8 mouse cellular contexts compared by ENCODE assay signal in genomic region chr8:111595712-111596484, GRCm38 (mm10). TPM values are rescaled to one million over a fixed set of nuclear protein-coding genes. Genes with fewer than 3 reads are reported as not detected.
DNase-seq lines count a peak whose midpoint lies in the region; ATAC-seq lines count a peak whose summit lies in the region.

No protein-coding gene starts in this region.

- ATAC-seq in hematopoietic stem cell, adult 5-6 weeks (replicated peaks in 1 of 2; ENCODE audit: insufficient read depth in 1 of 2, low FRiP score in 2 of 2, low TSS enrichment in 1 of 2, low read depth in 1 of 2, poor library complexity in 2 of 2, severe bottlenecking in 2 of 2): peak; percentile 91 to 95
- peak; percentile 90 for ATAC-seq in liver, embryonic 13.5 days (ENCODE audit: low read depth)
- peak; percentile 88 for ATAC-seq in neutrophil, adult 5-6 weeks (ENCODE audit: extremely low read depth, insufficient number of reproducible peaks, low FRiP score, poor library complexity, severe bottlenecking)

- peak overlapping the region; percentile 73 for H3K27ac ChIP-seq in liver, embryonic 13.5 days

- H3K36me3 ChIP-seq in liver, embryonic 13.5 days: no peaks in the 10 kb centered on the region

- no peaks in the 10 kb centered on the region for H3K9me3 ChIP-seq in liver, embryonic 13.5 days (replicated peaks)

- no peaks in the 10 kb centered on the region for H3K27me3 ChIP-seq in liver, embryonic 13.5 days

- peak overlapping the region; percentile 52 for H3K9ac ChIP-seq in liver, embryonic 13.5 days

- peak overlapping the region; percentile 68 for H3K4me2 ChIP-seq in liver, embryonic 13.5 days

- WGBS in liver, embryonic 13.5 days (ENCODE audit: insufficient replicate concordance): 2% methylated on average over 15 of the region's 15 CpGs

- peak overlapping the region; percentile 45 for H3K4me3 ChIP-seq in liver, embryonic 13.5 days (replicated peaks)

- peaks cover 76% of the 10 kb centered on the region for H3K4me1 ChIP-seq in liver, embryonic 13.5 days (replicated peaks)

- DNase-seq in adrenal gland, adult (ENCODE audit: inconsistent age in 2 of 2, low spot score in 1 of 2): peak; percentile 46 to 64
- no peak for DNase-seq in adrenal gland, postnatal 4 days (ENCODE audit: low spot score in 2 of 2)
- peak; percentile 25 to 54 for DNase-seq in urinary bladder, adult 18-20 months (ENCODE audit: low spot score in 2 of 2)
- no peak for DNase-seq in urinary bladder, adult 2 months (ENCODE audit: low spot score)
- peak; percentile 62 for DNase-seq in liver, embryonic 13.5 days
- no peak for DNase-seq in ovary, adult 18-20 months (ENCODE audit: low spot score)

RNA-seq across cellular contexts. Expression of gene Ldhd, which starts 34.3 kb away (rescaled TPM):
- total RNA-seq in adrenal gland, postnatal 4 days (2021): 10 to 100 TPM; 22.0 to 23.2 TPM
- 15.3 and 20.2 TPM in 2 replicates for polyA plus RNA-seq in urinary bladder, adult 2 months (2012; rRNA removed)
- 3.3 and 4.1 TPM in 2 replicates for total RNA-seq in hematopoietic stem cell, adult 5-6 weeks (2017)
- 0.10 and 0.13 TPM in 2 replicates for polyA plus RNA-seq in liver, embryonic 13.5 days (2015; fragmentation: Nextera tagmentation; extraction: Ambion mirVana)
- total RNA-seq in neutrophil, adult 5-6 weeks (2017): 0.74 TPM in 1 of 2 replicates, not detected in the other

RNA-seq across cellular contexts. Expression of gene Zfp1, which starts 47.3 kb away (rescaled TPM):
- 10 to 100 TPM; 15.5 to 17.0 TPM for total RNA-seq in adrenal gland, postnatal 4 days (2021)
- 14.5 and 15.6 TPM in 2 replicates for polyA plus RNA-seq in urinary bladder, adult 2 months (2012; rRNA removed)
- total RNA-seq in hematopoietic stem cell, adult 5-6 weeks (2017): 21.8 and 22.6 TPM in 2 replicates
- 5.7 and 6.0 TPM in 2 replicates for polyA plus RNA-seq in liver, embryonic 13.5 days (2015; fragmentation: Nextera tagmentation; extraction: Ambion mirVana)
- total RNA-seq in neutrophil, adult 5-6 weeks (2017): 26.1 and 27.6 TPM in 2 replicates

Comparison
In these comparisons a context has a peak if more than half of its experiments do, and no peak if none do; other contexts are left out.
1. DNase-seq: peak in adrenal gland, adult (2 of 2), urinary bladder, adult 18-20 months (2 of 2) and liver, embryonic 13.5 days (single experiment); none in adrenal gland, postnatal 4 days (0 of 2), urinary bladder, adult 2 months (single experiment) and ovary, adult 18-20 months (single experiment).
2. Peak in every context shown above with its lines, with median percentiles within 50 percentile points of each other: ATAC-seq.